Mouse (Mus musculus) hindbrain, postnatal 0 days (tissue): ENCODE data around the gene Pgm5. TPM values are rescaled to one million over a fixed set of nuclear protein-coding genes. Genes with fewer than 3 reads are reported as not detected.
A peak's percentile ranks its signal among the peaks of the same experiment; 100 is the strongest.

Experiments used
- ATAC-seq: fragments of 200-750 bp; cut with Nextera tagmentation; 2 replicates; pipeline ENCODE4 v1.8.0; 2017; ENCODE audit warnings: mild to moderate bottlenecking, moderate TSS enrichment, moderate library complexity
- DNase-seq: peaks from one replicate; pipeline ENCODE4 v3.0.0-alpha.2; 2015; ENCODE audit warnings: low spot score
- H3K27ac ChIP-seq: fragments of 300-500 bp; sonication (generic); 2 replicates; pipeline ENCODE4 v1.5.1; 2014; ENCODE audit warnings: mild to moderate bottlenecking
- H3K27me3 ChIP-seq: fragments of 300-500 bp; sonication (generic); 2 replicates; pipeline ENCODE4 v1.6.1; 2014; ENCODE audit warnings: low read length, mixed read lengths; ENCODE audit not compliant: insufficient read depth
- H3K36me3 ChIP-seq: fragments of 300-500 bp; sonication (generic); 2 replicates; pipeline ENCODE4 v1.6.1; 2014; ENCODE audit warnings: low read length, mixed read lengths; ENCODE audit not compliant: insufficient read depth
- H3K4me1 ChIP-seq: fragments of 300-500 bp; sonication (generic); 2 replicates; pipeline ENCODE4 v1.6.1; 2014; ENCODE audit warnings: antibody characterized with exemption, low read length, mixed read lengths; ENCODE audit not compliant: insufficient read depth
- H3K4me2 ChIP-seq: fragments of 300-500 bp; sonication (generic); 2 replicates; pipeline ENCODE4 v1.6.1; 2014; ENCODE audit warnings: low read depth, mild to moderate bottlenecking, low read length, moderate library complexity, mixed read lengths
- H3K4me3 ChIP-seq: fragments of 300-500 bp; sonication (generic); 2 replicates; pipeline ENCODE4 v1.5.1; 2014; ENCODE audit warnings: low read length
- H3K9ac ChIP-seq: fragments of 300-500 bp; sonication (generic); replicated peaks from 2 replicates; pipeline ENCODE4 v1.6.1; 2014; ENCODE audit warnings: mild to moderate bottlenecking, low read length, moderate library complexity, mixed read lengths
- H3K9me3 ChIP-seq: fragments of 300-500 bp; sonication (generic); 2 replicates; pipeline ENCODE4 v1.6.1; 2016; ENCODE audit warnings: low read length, mixed read lengths
- CTCF ChIP-seq: IDR thresholded peaks from 2 replicates; pipeline ENCODE4 v1.5.1; 2016; ENCODE audit warnings: antibody characterized with exemption, control low read depth, low read depth
- WGBS: fragments of 180-500 bp; shearing (Covaris S2); extraction: QIAGEN DNeasy Blood & Tissue Kit; methylation state at CpG from one replicate; pipeline ENCODE4 v1.1.7; 2014; 5-methylcytosine and 5-hydroxymethylcytosine counted together
- polyA plus RNA-seq: library from polyadenylated mRNA; unstranded; fragments of >200 nt; fragmentation: Nextera tagmentation; extraction: Ambion mirVana; gene quantifications from 2 replicates; pipeline ENCODE4 v1.2.1, GENCODE M21; 2015
- total RNA-seq: library from RNA; depleted of rRNA; stranded (reverse); fragments of >200 nt; gene quantifications from 2 replicates; pipeline ENCODE4 v1.2.3, GENCODE M21; 2014; rRNA removed

The Pgm5 gene
- total RNA-seq = 33.1 and 33.3 TPM in 2 replicates
- 1.4 and 2.1 TPM in 2 replicates for polyA plus RNA-seq

GRCm38 (mm10) chr19:24861612-24862451 lies at the start of gene Pgm5:
Gene Pgm5, minus strand, starts transcription at chr19:24861855.
- peak; percentile 35 for TF ChIP-seq CTCF
- 2% methylated on average over 24 of the region's 39 CpGs for WGBS
- Histone ChIP-seq H3K9me3 (no peaks in the 10 kb centered on the region), H3K4me1 (no peaks in the 10 kb centered on the region), H3K27me3 (peaks cover 9% of the 10 kb centered on the region), H3K4me2 (peak within 1 kb of the TSS; percentile 69), H3K36me3 (no peaks in the 10 kb centered on the region), H3K4me3 (peak within 1 kb of the TSS; percentile 44), H3K9ac (peak within 1 kb of the TSS; percentile 37; the same call in 1 of the 2 replicates), H3K27ac (no peak within 1 kb of the TSS)
- ATAC-seq (peak; percentile 81), DNase-seq (peak; percentile 49)

- ATAC-seq (no peak), DNase-seq (no peak)
- Histone ChIP-seq H3K27ac (no peak overlapping the region), H3K4me1 (no peaks in the 10 kb centered on the region), H3K27me3 (no peaks in the 10 kb centered on the region), H3K36me3 (no peaks in the 10 kb centered on the region), H3K9ac (no peak overlapping the region), H3K4me3 (no peak overlapping the region), H3K4me2 (no peak overlapping the region), H3K9me3 (no peaks in the 10 kb centered on the region)
- TF ChIP-seq CTCF = no peak
- WGBS = 92% methylated on average over 3 of the region's 3 CpGs
Measured at GRCm38 (mm10) chr19:24908385-24909155, 46.9 kb upstream of the Pgm5 start.

DNA sequence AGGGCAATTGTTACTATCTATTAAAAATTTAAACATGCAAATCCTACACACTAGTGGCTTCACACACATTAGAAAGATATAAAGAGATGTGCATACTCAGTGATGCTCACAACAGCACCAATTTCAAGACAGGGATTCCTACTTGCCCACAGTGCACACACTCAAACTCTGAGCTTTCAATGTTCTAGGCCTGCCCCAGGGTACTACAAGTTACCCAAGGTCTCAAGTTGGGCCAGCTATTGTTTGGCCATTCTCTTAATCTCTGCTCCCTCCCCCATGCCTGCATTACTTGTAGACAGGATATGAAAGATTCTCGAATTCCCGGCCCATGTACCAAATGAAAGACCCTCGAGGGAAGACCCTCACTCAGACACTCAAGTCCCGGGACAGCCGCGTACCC lies 46.0 kb upstream of the Pgm5 start:
- ATAC-seq (no peak), DNase-seq (no peak)
- WGBS = 92% methylated on average over 4 of the region's 6 CpGs
- TF ChIP-seq CTCF = no peak
- no peak overlapping the region for H3K4me3 ChIP-seq
- no peak overlapping the region for H3K27ac ChIP-seq
- H3K36me3 ChIP-seq = no peaks in the 10 kb centered on the region
- no peaks in the 10 kb centered on the region for H3K9me3 ChIP-seq
- no peak overlapping the region for H3K4me2 ChIP-seq
- peaks cover 7% of the 10 kb centered on the region for H3K27me3 ChIP-seq
- no peaks in the 10 kb centered on the region for H3K4me1 ChIP-seq
- no peak overlapping the region for H3K9ac ChIP-seq

DNA sequence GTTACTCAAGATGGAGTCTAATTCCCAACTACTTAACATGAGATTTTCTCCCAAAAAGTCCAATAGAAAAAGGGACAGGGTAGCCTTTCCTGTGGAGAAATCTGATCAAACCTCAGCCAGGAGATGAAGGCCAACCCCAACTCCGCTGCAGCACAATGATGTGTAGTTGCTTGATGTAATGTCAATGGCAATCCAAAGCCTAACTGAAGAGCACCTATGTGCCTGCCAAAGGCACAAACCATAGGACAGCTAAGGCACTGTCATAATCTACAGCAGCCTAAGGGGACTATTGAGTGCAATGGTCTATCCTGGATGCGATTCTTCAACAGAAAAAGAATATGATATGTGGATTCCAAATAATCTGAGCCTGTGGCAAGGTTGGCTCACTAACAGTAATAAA lies 41.2 kb upstream of the Pgm5 start:
- Histone ChIP-seq H3K27ac (no peak overlapping the region), H3K27me3 (peaks cover 45% of the 10 kb centered on the region), H3K36me3 (no peaks in the 10 kb centered on the region), H3K9me3 (no peaks in the 10 kb centered on the region), H3K9ac (no peak overlapping the region), H3K4me3 (no peak overlapping the region), H3K4me2 (no peak overlapping the region), H3K4me1 (no peaks in the 10 kb centered on the region)
- DNase-seq (no peak), ATAC-seq (no peak)
- 56% methylated on average over 2 of the region's 2 CpGs for WGBS
- no peak for TF ChIP-seq CTCF

DNA sequence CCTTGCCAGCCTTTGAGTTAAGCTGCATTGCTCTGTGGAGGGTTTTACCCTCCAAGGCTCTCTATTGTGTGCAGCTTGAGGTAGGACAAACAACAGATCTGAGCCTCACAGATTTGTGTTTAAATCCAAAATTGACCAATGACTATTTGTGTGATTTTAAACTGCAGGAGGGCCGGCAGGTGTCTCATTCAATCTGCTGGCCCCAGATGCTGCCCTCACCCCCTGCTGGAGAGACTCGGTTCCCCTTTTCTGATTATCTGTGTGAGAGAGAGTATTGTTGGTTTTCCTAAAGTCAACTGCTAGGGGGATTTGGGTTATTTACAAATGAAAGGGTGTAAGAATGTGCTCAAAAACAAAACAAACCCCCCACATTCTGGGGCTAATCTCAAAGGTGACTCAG lies 40.6 kb upstream of the Pgm5 start:
- DNase-seq (no peak), ATAC-seq (no peak)
- Histone ChIP-seq H3K4me3 (no peak overlapping the region), H3K36me3 (no peaks in the 10 kb centered on the region), H3K9ac (no peak overlapping the region), H3K27ac (no peak overlapping the region), H3K27me3 (peaks cover 48% of the 10 kb centered on the region), H3K9me3 (no peaks in the 10 kb centered on the region), H3K4me1 (no peaks in the 10 kb centered on the region), H3K4me2 (no peak overlapping the region)
- 6% methylated on average over 2 of the region's 2 CpGs for WGBS
- no peak for TF ChIP-seq CTCF

DNA sequence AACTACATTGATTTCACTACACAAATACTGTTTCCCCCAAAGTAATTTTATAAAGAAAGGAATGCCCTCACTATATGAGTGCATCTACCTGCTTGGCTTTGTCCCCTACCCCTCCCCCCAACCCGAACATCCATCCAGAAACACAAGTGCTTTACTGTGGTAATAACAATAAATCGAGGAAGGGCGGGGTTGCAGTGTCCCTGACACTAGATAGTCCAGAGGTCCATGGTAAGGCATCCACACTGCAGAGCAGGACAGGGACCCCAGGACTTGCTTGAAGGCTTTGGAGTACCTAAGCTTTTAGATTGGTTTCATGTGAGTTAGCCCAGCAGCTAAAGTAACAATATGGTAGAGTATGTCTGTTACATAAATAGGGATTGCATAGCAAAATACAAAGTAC lies 40.0 kb upstream of the Pgm5 start:
- no peaks in the 10 kb centered on the region for H3K9me3 ChIP-seq
- no peaks in the 10 kb centered on the region for H3K4me1 ChIP-seq
- DNase-seq (no peak), ATAC-seq (no peak)
- no peak overlapping the region for H3K9ac ChIP-seq
- H3K27ac ChIP-seq = no peak overlapping the region
- 7% methylated on average over 3 of the region's 3 CpGs for WGBS
- H3K36me3 ChIP-seq = no peaks in the 10 kb centered on the region
- TF ChIP-seq CTCF = no peak
- H3K27me3 ChIP-seq = peaks cover 54% of the 10 kb centered on the region
- no peak overlapping the region for H3K4me2 ChIP-seq
- H3K4me3 ChIP-seq = no peak overlapping the region
